In genomic region chr15:7976775-7977174, GRCm38 (mm10) we compare ENCODE assay signal across 23 mouse cellular contexts.
DNase-seq lines count a peak whose midpoint lies in the region; ATAC-seq and TF ChIP-seq lines count a peak whose summit lies in the region.
"Had no signal": no experiment of that assay in that cellular context is flagged by ENCODE, and none has a peak within 500 bp of the region (broad histone marks: within the 10 kb centered on the region; RNA-seq: fewer than 3 reads in every experiment).

No protein-coding gene starts in this region.

- H3K9me3 ChIP-seq in heart, postnatal 0 days (replicated peaks; ENCODE audit: control insufficient read depth, low read length): no peaks in the 10 kb centered on the region
- H3K9me3 ChIP-seq: embryonic facial prominence, embryonic 13.5 days; hindbrain, embryonic 12.5 days; liver, embryonic 15.5 days; midbrain, embryonic 13.5 days; neural tube, embryonic 15.5 days had no signal

- no peak overlapping the region for H3K9ac ChIP-seq in heart, postnatal 0 days (replicated peaks; ENCODE audit: low read depth, low read length)
- H3K9ac ChIP-seq: embryonic facial prominence, embryonic 13.5 days; hindbrain, embryonic 12.5 days; limb, embryonic 13.5 days; liver, embryonic 15.5 days; midbrain, embryonic 13.5 days; neural tube, embryonic 15.5 days had no signal

- peaks cover 5% of the 10 kb centered on the region; the same call in 1 of the 2 replicates for H3K36me3 ChIP-seq in heart, postnatal 0 days (replicated peaks; ENCODE audit: control insufficient read depth, insufficient read depth, low read length)

- no peak for ATAC-seq in heart, postnatal 0 days (ENCODE audit: insufficient read depth, low read depth)
- ATAC-seq: intestine, postnatal 0 days; midbrain, embryonic 13.5 days had no signal

- no peak overlapping the region for H3K4me2 ChIP-seq in heart, postnatal 0 days (ENCODE audit: low read depth, low read length)
- H3K4me2 ChIP-seq: embryonic facial prominence, embryonic 13.5 days; hindbrain, embryonic 12.5 days; limb, embryonic 13.5 days; liver, embryonic 15.5 days; midbrain, embryonic 13.5 days; neural tube, embryonic 15.5 days had no signal

- no peak overlapping the region for H3K27ac ChIP-seq in heart, postnatal 0 days (ENCODE audit: low read depth)
- H3K27ac ChIP-seq: embryonic facial prominence, embryonic 13.5 days; gastrocnemius, adult 2 months; heart, adult 2 months; hindbrain, embryonic 12.5 days; limb, embryonic 13.5 days; liver, embryonic 15.5 days; macrophage; midbrain, embryonic 13.5 days; neural tube, embryonic 15.5 days had no signal

- TF ChIP-seq EP300 in heart, postnatal 0 days (IDR thresholded peaks at IDR 0.05; ENCODE audit: low read depth): no peak

- WGBS in heart, postnatal 0 days: 65% methylated on average over 9 of the region's 9 CpGs
- WGBS in lung, adult 2 months: 61% methylated on average over 9 of the region's 9 CpGs

- TF ChIP-seq POLR2A in lung, adult 2 months (IDR thresholded peaks at IDR 0.05; ENCODE audit: borderline replicate concordance, extremely low read depth, low read depth, low read length): no peak

- no peak overlapping the region for H3K4me3 ChIP-seq in heart, postnatal 0 days (ENCODE audit: low read depth, low read length)
- H3K4me3 ChIP-seq in lung, adult 2 months (replicated peaks; ENCODE audit: extremely low read depth, low read depth, low read length): no peak overlapping the region
- H3K4me3 ChIP-seq: embryonic facial prominence, embryonic 13.5 days; gastrocnemius, adult 2 months; heart, adult 2 months; hindbrain, embryonic 12.5 days; limb, embryonic 13.5 days; liver, embryonic 15.5 days; midbrain, embryonic 13.5 days; myocyte; neural tube, embryonic 15.5 days had no signal

- no peak for TF ChIP-seq CTCF in heart, postnatal 0 days (IDR thresholded peaks at IDR 0.05; ENCODE audit: low read depth)
- no peak for TF ChIP-seq CTCF in lung, adult 2 months (IDR thresholded peaks at IDR 0.05; ENCODE audit: insufficient read depth, low read length)

- no peaks in the 10 kb centered on the region for H3K4me1 ChIP-seq in heart, postnatal 0 days (ENCODE audit: control insufficient read depth, insufficient read depth)
- no peaks in the 10 kb centered on the region for H3K4me1 ChIP-seq in lung, adult 2 months (ENCODE audit: control insufficient read depth, insufficient read depth, low read length)
- H3K4me1 ChIP-seq: embryonic facial prominence, embryonic 13.5 days; hindbrain, embryonic 12.5 days; liver, embryonic 15.5 days; neural tube, embryonic 15.5 days had no signal

- H3K27me3 ChIP-seq in heart, postnatal 0 days (ENCODE audit: control insufficient read depth, insufficient read depth, low read length): no peaks in the 10 kb centered on the region
- H3K27me3 ChIP-seq: embryonic facial prominence, embryonic 13.5 days; hindbrain, embryonic 12.5 days; limb, embryonic 13.5 days; liver, embryonic 15.5 days; midbrain, embryonic 13.5 days; neural tube, embryonic 15.5 days had no signal

- intact Hi-C loops in heart, postnatal 25 days (cut with DNase I): no loop called here
- intact Hi-C loops in left cerebral cortex, postnatal 14 days (cut with DNase I): no loop called here

- DNase-seq in heart, postnatal 0 days (ENCODE audit: low spot score): peak; percentile 39
- no peak for DNase-seq in heart, postnatal 25 days (ENCODE audit: low spot score)
- peak; percentile 6 for DNase-seq in lung, postnatal 10 days
- no peak for DNase-seq in lung, adult 2 months
- DNase-seq in R1 (ENCODE audit: low read depth, low spot score): peak; percentile 76
- DNase-seq in heart, postnatal 4 days: peak; percentile 18
- DNase-seq in right cerebral cortex, postnatal 25 days: no peak
- DNase-seq in left cerebral cortex, postnatal 14 days (ENCODE audit: low spot score in 2 of 2): no peak
- DNase-seq: adrenal gland, adult 2 months; cerebellum, postnatal 25 days; gastrocnemius, adult 2 months; layer of hippocampus, adult 9-11 months; right cerebral cortex, postnatal 4 days had no signal

Comparison
In these comparisons a context has a peak if more than half of its experiments do, and no peak if none do; other contexts are left out.
1. DNase-seq: peak in heart, postnatal 0 days (single experiment), lung, postnatal 10 days (single experiment), R1 (single experiment) and heart, postnatal 4 days (single experiment); none in heart, postnatal 25 days (single experiment), lung, adult 2 months (single experiment), right cerebral cortex, postnatal 25 days (single experiment) and left cerebral cortex, postnatal 14 days (0 of 2).